Mouse (Mus musculus): Measurements from ENCODE around the gene 1110065P20Rik. TPM values are rescaled to one million over a fixed set of nuclear protein-coding genes. Genes with fewer than 3 reads are reported as not detected.

The 1110065P20Rik gene
- total RNA-seq, 2 experiments from 2014 or later: 87.1 to 93.6 TPM

Other genes with a start within 250 kb of the 1110065P20Rik start
- 1 to 10 TPM; 1.1 to 1.4 TPM for gene 3100002H09Rik, start 240.4 kb downstream of the 1110065P20Rik start, total RNA-seq (2021)
- 10 to 100 TPM; 42.7 to 44.9 TPM for gene Pou3f1, start 194.4 kb downstream of the 1110065P20Rik start, total RNA-seq (2021)
- gene Utp11, start 157.6 kb downstream of the 1110065P20Rik start, total RNA-seq (2021): 10 to 100 TPM; 15.9 to 16.9 TPM
- 1 to 10 TPM; 1.7 to 2.4 TPM for gene Fhl3, start 150.5 kb downstream of the 1110065P20Rik start, total RNA-seq (2021)
- 10 to 100 TPM; 34.9 to 35.4 TPM for gene Sf3a3, start 136.4 kb downstream of the 1110065P20Rik start, total RNA-seq (2021)
- 10 to 100 TPM; 40.9 to 51.4 TPM for gene Inpp5b, start 109.3 kb downstream of the 1110065P20Rik start, total RNA-seq (2021)
- 10 to 100 TPM; 25.1 to 29.6 TPM for gene Mtf1, start 49.1 kb downstream of the 1110065P20Rik start, total RNA-seq (2021)
- gene Yrdc, start 517 bp downstream of the 1110065P20Rik start, total RNA-seq (2021): 10 to 100 TPM; 32.0 to 33.5 TPM
- 10 to 100 TPM; 50.6 to 52.1 TPM for gene Maneal, start 11.0 kb upstream of the 1110065P20Rik start, total RNA-seq (2021)
- gene Epha10, start 29.7 kb upstream of the 1110065P20Rik start, total RNA-seq (2021): 10 to 100 TPM; 35.0 to 40.9 TPM
- gene 9930104L06Rik, start 85.9 kb upstream of the 1110065P20Rik start, total RNA-seq (2021): 10 to 100 TPM; 25.2 to 26.1 TPM
- gene Cdca8, start 88.1 kb upstream of the 1110065P20Rik start, total RNA-seq (2021): 1 to 10 TPM; 1.9 to 2.0 TPM
- gene Rspo1, start 135.2 kb upstream of the 1110065P20Rik start, total RNA-seq (2021): 1 to 10 TPM; 8.8 to 9.8 TPM
- gene Gnl2, start 165.4 kb upstream of the 1110065P20Rik start, total RNA-seq (2021): 10 to 100 TPM; 59.3 to 62.4 TPM
- gene Dnali1, start 214.5 kb upstream of the 1110065P20Rik start, total RNA-seq (2021): under 1 TPM; 0.62 to 0.76 TPM
- 10 to 100 TPM; 16.2 to 16.5 TPM for gene Snip1, start 215.5 kb upstream of the 1110065P20Rik start, total RNA-seq (2021)
- 100 to 1,000 TPM; 112 to 118 TPM for gene Meaf6, start 233.9 kb upstream of the 1110065P20Rik start, total RNA-seq (2021)